Mouse (Mus musculus) liver, adult 2 months (tissue): ENCODE data around the gene Gm47969. TPM values are rescaled to one million over a fixed set of nuclear protein-coding genes. Genes with fewer than 3 reads are reported as not detected.

Source experiments
- DNase-seq: peaks from one replicate; pipeline ENCODE4 v3.0.0-alpha.2; 2011; ENCODE audit warnings: low read depth, low spot score; ENCODE audit errors: extremely low read depth
- H3K27ac ChIP-seq: fragments of 200-500 bp; replicated peaks from 2 replicates; pipeline ENCODE4 v1.5.1; 2012; ENCODE audit warnings: low read depth, mild to moderate bottlenecking, control low read depth, inconsistent platforms, low read length; ENCODE audit not compliant: insufficient read depth
- H3K27me3 ChIP-seq: fragments of 200-500 bp; 2 replicates; pipeline ENCODE4 v1.6.1; 2012; ENCODE audit warnings: mild to moderate bottlenecking, moderate library complexity, low read length, inconsistent platforms; ENCODE audit not compliant: control insufficient read depth, insufficient read depth
- H3K36me3 ChIP-seq: fragments of 200-500 bp; 2 replicates; pipeline ENCODE4 v1.6.1; 2012; ENCODE audit warnings: low read length, inconsistent platforms; ENCODE audit not compliant: control insufficient read depth, insufficient read depth
- H3K4me1 ChIP-seq: fragments of 200-500 bp; 2 replicates; pipeline ENCODE4 v1.6.1; 2011; ENCODE audit warnings: low read length; ENCODE audit not compliant: control insufficient read depth, insufficient read depth
- H3K4me3 ChIP-seq: fragments of 200-500 bp; 2 replicates; pipeline ENCODE4 v1.5.1; 2011; ENCODE audit warnings: low read depth, mild to moderate bottlenecking, control low read depth, low read length, moderate library complexity; ENCODE audit not compliant: insufficient read depth
- H3K79me2 ChIP-seq: fragments of 200-500 bp; 2 replicates; pipeline ENCODE4 v1.6.1; 2012; ENCODE audit warnings: inconsistent platforms, mild to moderate bottlenecking, low read length, moderate library complexity; ENCODE audit not compliant: control insufficient read depth, insufficient read depth
- H3K9ac ChIP-seq: fragments of 200-500 bp; 2 replicates; pipeline ENCODE4 v1.6.1; 2012; ENCODE audit warnings: low read depth, mild to moderate bottlenecking, control low read depth, inconsistent platforms, low read length
- CTCF ChIP-seq: fragments of 200-500 bp; IDR thresholded peaks from 2 replicates; pipeline ENCODE4 v1.5.1; 2011; ENCODE audit warnings: low read depth, low read length, control low read depth
- POLR2A ChIP-seq: fragments of 200-500 bp; IDR thresholded peaks from 2 replicates; pipeline ENCODE4 v1.6.1; 2011; ENCODE audit warnings: low read length, control low read depth; ENCODE audit not compliant: insufficient read depth; ENCODE audit errors: extremely low read depth
- WGBS: fragments of 180-500 bp; shearing (Covaris S2); methylation state at CpG from one replicate; pipeline ENCODE4 v1.1.7; 2018; 5-methylcytosine and 5-hydroxymethylcytosine counted together
- polyA plus RNA-seq: library from polyadenylated mRNA; depleted of rRNA; stranded (reverse); fragments of >200 nt; gene quantifications from 2 replicates; pipeline ENCODE4 v1.2.3, GENCODE M21; 2012; rRNA removed
- total RNA-seq: library from RNA; depleted of rRNA; stranded (reverse); fragments of >200 nt; gene quantifications from 2 replicates; pipeline ENCODE4 v1.2.3, GENCODE M21; 2014; rRNA removed

The Gm47969 gene
- total and polyA plus RNA-seq, 2 experiments, result not detected

GRCm38 (mm10) chr1:83084790-83085189 lies 40.1 kb downstream of the Gm47969 start:
- H3K36me3 ChIP-seq, result no peaks in the 10 kb centered on the region
- TF ChIP-seq CTCF, result no peak
- TF ChIP-seq POLR2A, result no peak
- no peak overlapping the region for H3K4me3 ChIP-seq
- H3K4me1 ChIP-seq, result no peaks in the 10 kb centered on the region
- 84% methylated on average over 2 of the region's 2 CpGs for WGBS
- no peaks in the 10 kb centered on the region for H3K27me3 ChIP-seq
- H3K79me2 ChIP-seq, result no peaks in the 10 kb centered on the region
- H3K27ac ChIP-seq, result no peak overlapping the region
- no peak overlapping the region for H3K9ac ChIP-seq
- no peak for DNase-seq

- Histone ChIP-seq H3K4me1 (no peaks in the 10 kb centered on the region), H3K79me2 (no peaks in the 10 kb centered on the region), H3K27me3 (no peaks in the 10 kb centered on the region), H3K27ac (no peak overlapping the region), H3K36me3 (no peaks in the 10 kb centered on the region), H3K4me3 (no peak overlapping the region), H3K9ac (no peak overlapping the region)
- DNase-seq, result no peak
- no peak for TF ChIP-seq CTCF
- no peak for TF ChIP-seq POLR2A
- WGBS, result 65% methylated on average over 3 of the region's 3 CpGs
Measured at GRCm38 (mm10) chr1:83091268-83091667, 46.5 kb downstream of the Gm47969 start.

Other genes with a start within 250 kb of the Gm47969 start
- 13.1 and 14.8 TPM in 2 replicates for gene Agfg1, start 205.4 kb upstream of the Gm47969 start, total RNA-seq
- 11.7 and 13.6 TPM in 2 replicates for gene Agfg1, start 205.4 kb upstream of the Gm47969 start, polyA plus RNA-seq
- gene A030005L19Rik, start 131.6 kb upstream of the Gm47969 start, total RNA-seq, result not detected in 2 replicates
- gene A030005L19Rik, start 131.6 kb upstream of the Gm47969 start, polyA plus RNA-seq, result 0.18 TPM in 1 of 2 replicates, not detected in the other
- not detected in 2 replicates for gene A030014E15Rik, start 120.0 kb upstream of the Gm47969 start, total RNA-seq
- gene A030014E15Rik, start 120.0 kb upstream of the Gm47969 start, polyA plus RNA-seq, result not detected in 2 replicates
- not detected in 2 replicates for gene Gm6217, start 113.5 kb upstream of the Gm47969 start, total RNA-seq
- not detected in 2 replicates for gene Gm6217, start 113.5 kb upstream of the Gm47969 start, polyA plus RNA-seq
- not detected in 2 replicates for gene A030003K21Rik, start 101.5 kb upstream of the Gm47969 start, total RNA-seq
- gene A030003K21Rik, start 101.5 kb upstream of the Gm47969 start, polyA plus RNA-seq, result not detected in 2 replicates
- gene Gm7544, start 88.9 kb upstream of the Gm47969 start, total RNA-seq, result not detected in 2 replicates
- not detected in 2 replicates for gene Gm7544, start 88.9 kb upstream of the Gm47969 start, polyA plus RNA-seq
- gene Gm47955, start 84.6 kb upstream of the Gm47969 start, total RNA-seq, result not detected in 2 replicates
- not detected in 2 replicates for gene Gm47955, start 84.6 kb upstream of the Gm47969 start, polyA plus RNA-seq
- gene Gm47959, start 44.4 kb upstream of the Gm47969 start, total RNA-seq, result not detected in 2 replicates
- not detected in 2 replicates for gene Gm47959, start 44.4 kb upstream of the Gm47969 start, polyA plus RNA-seq
- not detected in 2 replicates for gene Slc19a3, start 6.5 kb upstream of the Gm47969 start, total RNA-seq
- 0.11 TPM in 1 of 2 replicates, not detected in the other for gene Slc19a3, start 6.5 kb upstream of the Gm47969 start, polyA plus RNA-seq
- not detected in 2 replicates for gene Krtap28-10, start 2.5 kb upstream of the Gm47969 start, total RNA-seq
- gene Krtap28-10, start 2.5 kb upstream of the Gm47969 start, polyA plus RNA-seq, result not detected in 2 replicates
- gene A030005K14Rik, start 14.4 kb downstream of the Gm47969 start, total RNA-seq, result not detected in 2 replicates
- not detected in 2 replicates for gene A030005K14Rik, start 14.4 kb downstream of the Gm47969 start, polyA plus RNA-seq
- gene Krtap28-13, start 16.0 kb downstream of the Gm47969 start, total RNA-seq, result not detected in 2 replicates
- gene Krtap28-13, start 16.0 kb downstream of the Gm47969 start, polyA plus RNA-seq, result not detected in 2 replicates
- not detected in 2 replicates for gene Ccl20, start 71.8 kb downstream of the Gm47969 start, total RNA-seq
- not detected in 2 replicates for gene Ccl20, start 71.8 kb downstream of the Gm47969 start, polyA plus RNA-seq
- gene Daw1, start 114.8 kb downstream of the Gm47969 start, total RNA-seq, result not detected in 2 replicates
- gene Daw1, start 114.8 kb downstream of the Gm47969 start, polyA plus RNA-seq, result not detected in 2 replicates